Mouse (Mus musculus) urinary bladder, postnatal 36 days (tissue): ENCODE results near the gene Ak1.

Source experiments
- DNase-seq, 2 experiments: peaks; one replicate each; pipeline ENCODE4 v3.0.0; 2022; ENCODE audit warnings: low spot score in 2 of 2, mixed read lengths in 1 of 2

Ak1 gene

GRCm38 (mm10) chr2:32654743-32655393, 33.3 kb downstream of the Ak1 start:
- peak; percentile 24 to 62 for DNase-seq

DNA sequence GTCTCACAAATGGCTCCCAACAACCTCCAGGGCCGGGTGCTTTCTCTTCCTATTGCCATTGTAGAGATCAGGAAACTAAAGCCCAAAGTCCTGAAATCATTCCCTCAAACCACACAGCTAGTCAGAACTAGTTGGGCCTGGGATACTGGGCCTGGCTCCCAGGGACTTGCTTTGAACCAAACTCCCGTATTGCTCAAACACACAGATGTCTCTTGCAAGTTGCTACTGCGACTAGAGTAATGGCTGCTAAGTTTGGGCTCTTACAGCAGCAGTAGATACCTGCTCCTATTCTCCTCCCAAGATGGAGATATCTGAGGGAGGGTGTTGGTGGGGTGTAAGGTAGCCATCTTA, 33.8 kb downstream of the Ak1 start:
- no peak for DNase-seq

GRCm38 (mm10) chr2:32655826-32656225, 34.3 kb downstream of the Ak1 start:
- peak in 1 of 2 experiments; percentile 52 for DNase-seq

DNA sequence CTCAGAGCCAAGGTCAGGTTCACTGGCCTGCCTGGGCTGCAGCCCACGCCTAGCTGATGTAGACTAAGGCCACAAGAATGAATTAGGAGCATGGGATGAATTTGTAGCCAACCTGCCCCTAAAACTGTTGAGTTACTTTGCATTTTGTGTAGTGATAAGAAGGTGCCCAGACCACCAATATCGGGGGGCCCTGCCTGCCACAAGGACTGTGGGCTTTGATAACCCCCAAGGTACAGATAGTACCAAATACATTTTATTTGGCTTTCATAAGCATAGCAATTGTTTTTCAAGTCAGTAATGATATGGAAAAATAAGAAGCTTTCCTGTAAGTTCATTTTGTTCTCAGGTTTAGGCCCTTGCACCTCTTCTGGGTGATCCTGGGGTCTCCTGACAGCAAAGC, 37.3 kb downstream of the Ak1 start:
- no peak for DNase-seq

- peak; percentile 32 to 54 for DNase-seq
These were observed 40.0 kb downstream of the Ak1 start for GRCm38 (mm10) chr2:32661509-32662107.

GRCm38 (mm10) chr2:32662291-32662690, 40.7 kb downstream of the Ak1 start:
- DNase-seq = no peak

DNA sequence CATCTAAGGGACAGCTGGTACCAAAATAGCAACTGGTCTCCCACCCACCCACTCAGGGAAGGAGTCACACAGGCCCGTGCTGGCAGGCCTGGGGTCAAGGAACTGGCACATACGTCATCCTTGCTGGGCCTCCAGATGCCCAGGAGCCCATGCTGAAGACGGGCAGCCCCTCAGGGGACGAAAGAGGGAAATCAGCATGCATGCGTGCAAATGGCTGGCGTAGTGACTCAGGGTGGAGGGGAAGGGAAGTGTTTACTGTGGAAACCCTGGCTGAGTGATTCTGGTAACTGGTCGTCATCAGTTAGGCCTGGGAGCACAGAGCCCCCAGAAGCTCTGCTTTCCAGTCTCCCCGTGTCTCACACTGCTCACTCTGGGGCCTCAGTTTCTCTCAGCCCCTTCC, 43.8 kb downstream of the Ak1 start:
- no peak for DNase-seq

GRCm38 (mm10) chr2:32665853-32666252, 44.3 kb downstream of the Ak1 start:
- no peak for DNase-seq

DNA sequence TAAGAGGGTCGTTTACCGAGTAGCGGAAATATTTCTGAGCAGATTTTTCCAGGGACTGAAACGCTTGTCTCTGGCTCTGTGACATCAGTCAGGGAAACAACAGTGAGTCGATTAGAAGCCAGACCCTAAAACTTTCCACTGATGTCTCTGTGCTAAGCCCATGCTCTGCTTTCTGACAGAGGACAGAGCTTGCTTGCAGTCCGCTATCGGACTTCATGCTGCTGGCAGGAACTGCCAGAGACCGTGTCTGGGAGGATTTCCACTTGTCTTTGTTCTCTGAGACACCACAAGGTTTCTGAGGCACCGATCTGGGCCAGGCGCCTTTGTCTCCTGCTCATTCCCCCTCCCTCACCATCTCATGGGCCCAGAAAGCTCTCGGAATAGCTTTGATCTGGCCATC, 46.2 kb downstream of the Ak1 start:
- no peak for DNase-seq

- no peak for DNase-seq
These were observed 46.6 kb downstream of the Ak1 start for GRCm38 (mm10) chr2:32668176-32668575.

DNA sequence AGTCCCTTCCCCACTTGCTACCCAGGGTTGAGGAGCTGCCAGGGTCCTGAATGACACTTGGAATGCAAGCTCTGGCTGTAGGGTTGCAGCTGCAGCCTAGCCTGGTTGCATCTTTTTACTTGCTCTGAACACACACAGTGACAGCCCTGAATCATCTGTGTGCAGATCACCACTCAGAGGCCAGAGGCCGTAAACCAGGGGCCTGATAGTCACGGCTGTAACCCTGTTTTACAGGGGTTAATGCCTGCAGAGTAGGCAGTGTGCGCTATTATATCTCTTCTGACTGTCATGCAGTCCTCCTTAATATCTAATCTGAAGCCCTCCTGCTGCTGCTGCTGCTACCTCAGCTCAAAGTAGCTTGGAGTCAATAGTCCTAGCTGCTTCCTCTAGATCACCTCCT, 48.3 kb downstream of the Ak1 start:
- DNase-seq = no peak

DNA sequence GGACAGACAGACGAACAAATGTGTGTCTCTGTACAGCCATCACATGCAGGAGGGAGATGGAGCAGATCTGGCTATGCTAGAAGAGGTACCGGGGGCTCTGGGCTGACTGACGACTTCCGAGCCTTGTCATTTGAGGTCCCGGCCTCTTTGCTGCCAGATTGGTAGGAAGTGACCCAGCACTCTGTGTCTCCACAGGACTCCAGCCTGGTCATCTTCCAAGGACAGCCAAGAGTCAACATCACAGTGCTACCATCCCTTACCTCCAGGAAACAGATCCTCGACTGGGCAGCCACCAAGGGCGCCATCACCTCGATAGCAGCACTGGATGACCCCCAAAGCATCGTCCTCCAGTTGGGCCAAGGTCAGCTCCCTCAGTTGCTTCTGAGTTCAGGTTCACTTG, 49.6 kb downstream of the Ak1 start:
- no peak for DNase-seq

GRCm38 (mm10) chr2:32671907-32672595, 50.5 kb downstream of the Ak1 start:
- DNase-seq = no peak

GRCm38 (mm10) chr2:32673176-32673917, 51.8 kb downstream of the Ak1 start:
- peak; percentile 29 to 40 for DNase-seq

DNA sequence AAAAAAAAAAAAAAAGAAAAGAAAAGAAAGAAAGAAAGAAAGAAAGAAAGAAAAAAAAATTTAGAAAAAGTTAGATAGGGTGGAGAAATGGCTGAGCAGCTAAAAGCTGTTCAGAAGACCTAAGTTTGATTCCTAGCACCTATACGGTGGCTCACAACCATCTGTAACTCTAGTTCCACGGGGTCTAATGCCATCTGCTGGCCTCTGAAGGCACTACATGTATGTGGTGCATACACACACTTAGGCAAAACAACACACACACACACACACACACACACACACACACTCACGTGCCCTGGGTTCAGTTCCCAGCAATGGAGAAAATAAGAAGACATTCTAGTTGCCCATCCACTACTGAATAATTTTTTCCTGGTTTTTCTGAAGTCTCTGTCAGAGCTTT, 55.3 kb downstream of the Ak1 start:
- no peak for DNase-seq

- DNase-seq = no peak
These were observed 56.1 kb downstream of the Ak1 start for GRCm38 (mm10) chr2:32677683-32678082.

GRCm38 (mm10) chr2:32680051-32680451, 58.5 kb downstream of the Ak1 start:
- peak in 1 of 2 experiments; percentile 46 for DNase-seq

DNA sequence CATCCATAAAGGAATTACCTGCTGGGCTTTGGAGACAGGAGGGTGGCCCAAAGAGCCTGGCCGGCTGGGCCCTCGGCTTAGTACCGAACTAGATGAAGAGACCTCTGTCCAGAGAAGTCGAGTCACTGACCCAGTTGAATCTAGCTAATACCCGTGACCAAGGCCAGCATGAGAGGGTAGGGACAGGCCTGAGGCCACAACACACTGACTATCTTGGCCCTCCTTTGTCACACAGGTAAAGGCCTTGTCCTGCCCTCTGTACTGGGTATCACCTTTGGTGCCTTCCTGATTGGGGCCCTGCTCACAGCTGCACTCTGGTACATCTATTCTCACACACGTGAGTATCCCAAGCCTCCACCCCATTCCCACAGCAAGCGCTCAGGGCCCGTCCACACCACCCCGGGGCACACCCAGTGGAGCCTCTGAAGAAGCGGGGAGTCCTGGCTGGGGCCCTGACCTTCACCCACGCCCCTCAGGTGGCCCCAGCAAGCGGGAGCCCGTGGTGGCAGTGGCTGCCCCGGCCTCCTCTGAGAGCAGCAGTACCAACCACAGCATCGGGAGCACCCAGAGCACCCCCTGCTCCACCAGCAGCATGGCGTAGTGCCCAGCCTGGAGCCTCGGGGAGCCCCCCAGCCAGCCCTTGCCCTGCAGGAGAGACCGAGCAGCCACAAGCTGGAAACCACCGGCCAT, 59.5 kb downstream of the Ak1 start:
- no peak for DNase-seq

DNA sequence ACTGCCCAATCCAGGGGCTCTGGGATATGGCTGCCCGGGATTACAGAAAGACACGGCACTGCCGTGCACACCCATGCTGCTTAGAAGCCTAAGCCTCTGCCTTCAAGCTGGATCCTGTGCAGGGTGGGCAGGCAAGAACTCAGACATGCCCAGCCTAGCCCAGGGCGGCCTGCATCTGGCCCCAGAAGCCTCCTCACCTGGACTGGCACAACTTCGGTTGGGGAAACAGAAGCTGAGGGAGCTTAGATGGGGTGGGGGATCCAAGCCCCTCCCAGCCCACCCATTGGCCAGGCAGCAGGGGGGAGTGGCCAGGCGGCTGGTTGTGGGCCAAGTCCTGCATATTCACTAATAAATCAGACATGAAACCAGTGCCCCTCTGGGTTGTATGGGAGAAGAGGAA, 60.2 kb downstream of the Ak1 start:
- DNase-seq = peak; percentile 43 to 48

- no peak for DNase-seq
These were observed 61.3 kb downstream of the Ak1 start for GRCm38 (mm10) chr2:32682721-32683417.

GRCm38 (mm10) chr2:32683701-32684100, 62.1 kb downstream of the Ak1 start:
- no peak for DNase-seq
